Mouse (Mus musculus): ENCODE results near the gene Tnrc6c.

DNA sequence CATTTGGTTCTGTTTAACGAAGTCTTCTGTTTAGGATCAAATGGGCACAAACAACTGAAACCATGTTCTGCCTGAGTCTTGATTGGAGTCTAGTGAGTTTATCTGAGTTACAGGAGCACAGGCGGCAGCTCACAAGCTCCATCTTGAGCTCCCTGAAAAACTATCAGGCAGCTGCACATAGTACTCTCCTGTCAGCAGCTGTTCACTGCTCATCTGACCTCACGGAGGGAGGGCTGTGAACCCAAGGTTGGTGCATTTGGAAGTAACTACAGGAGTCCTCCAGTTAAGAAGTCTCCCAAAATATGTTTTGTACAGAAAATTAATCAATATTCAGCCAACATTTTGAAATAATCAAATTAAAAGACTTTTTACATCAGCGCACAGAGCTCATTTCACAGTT lies 94.5 kb downstream of the Tnrc6c start:
- TF ChIP-seq FLI1 (IDR thresholded peaks at IDR 0.05; ENCODE audit: low read length) (no peak), GATA1 (IDR thresholded peaks at IDR 0.05; ENCODE audit: borderline replicate concordance, low read length) (no peak)
